Mouse (Mus musculus) spleen, adult 18-20 months (tissue): ENCODE data around the gene Ccdc63.

Experiments used
- DNase-seq, 2 experiments: peaks; one replicate each; pipeline ENCODE4 v3.0.0; 2022; ENCODE audit warnings: mixed read lengths in 2 of 2

Gene Ccdc63

DNA sequence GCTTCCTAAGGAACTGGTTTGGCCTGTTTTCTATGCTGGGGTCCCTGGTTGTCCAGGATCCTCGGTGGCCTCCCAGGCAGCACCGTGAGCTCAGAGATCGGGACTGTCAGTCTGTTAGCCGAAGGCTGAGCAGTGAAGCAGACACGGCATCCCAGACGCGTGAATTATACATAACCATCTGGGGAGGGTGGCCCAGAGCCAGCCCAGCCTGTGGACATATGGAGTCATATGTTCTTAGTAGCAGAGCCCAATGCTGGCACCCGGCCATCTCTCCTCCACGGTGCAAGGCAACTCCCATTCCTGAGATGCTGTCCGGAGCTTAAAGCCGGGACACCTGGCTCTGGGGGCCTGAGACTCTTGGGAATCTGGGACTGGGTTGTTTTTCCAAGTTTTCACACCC lies 59.7 kb downstream of the Ccdc63 start:
- no peak for DNase-seq

GRCm38 (mm10) chr5:122079796-122080195 lies 60.8 kb downstream of the Ccdc63 start:
- DNase-seq: no peak

GRCm38 (mm10) chr5:122077244-122077643 lies 63.4 kb downstream of the Ccdc63 start:
- no peak for DNase-seq

DNA sequence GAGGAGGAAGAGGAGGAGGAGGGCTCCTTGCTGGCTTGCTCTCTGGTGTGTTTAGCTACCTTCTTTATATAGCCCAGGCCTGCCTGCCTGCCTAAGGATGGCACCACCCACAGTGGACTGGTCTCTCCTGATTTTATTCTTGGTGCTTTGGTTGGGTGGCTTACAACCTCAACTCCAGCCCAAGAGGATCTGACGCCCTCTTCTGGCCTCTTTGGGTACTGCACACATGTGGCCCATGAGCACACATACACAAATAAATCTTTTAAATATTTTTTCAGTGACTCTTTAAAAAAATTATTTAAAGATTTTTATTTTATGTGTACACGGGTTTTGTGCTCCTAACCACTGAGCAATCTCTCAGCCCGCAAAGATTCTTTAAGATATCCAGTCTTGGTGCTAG lies 64.9 kb downstream of the Ccdc63 start:
- DNase-seq: no peak

DNA sequence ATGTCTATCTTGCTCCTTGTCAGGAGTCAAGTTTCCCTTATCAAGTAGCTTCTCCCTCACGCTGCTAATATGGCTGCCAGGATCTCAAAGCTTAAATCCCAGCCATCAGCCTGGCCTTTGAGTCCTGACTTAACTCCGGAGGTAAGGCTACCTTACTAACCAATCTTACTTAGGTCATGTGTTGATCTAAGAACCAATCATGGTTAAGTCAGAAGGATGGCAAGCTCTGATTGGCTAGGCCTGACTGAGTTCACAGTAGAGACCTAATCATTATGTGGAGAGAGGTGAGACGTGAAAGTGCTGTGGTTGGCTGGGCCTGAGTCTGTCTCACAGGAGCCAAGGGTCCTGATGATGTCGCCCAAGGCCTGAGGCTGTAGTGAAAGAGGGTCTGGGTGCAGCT lies 68.6 kb downstream of the Ccdc63 start:
- no peak for DNase-seq

DNA sequence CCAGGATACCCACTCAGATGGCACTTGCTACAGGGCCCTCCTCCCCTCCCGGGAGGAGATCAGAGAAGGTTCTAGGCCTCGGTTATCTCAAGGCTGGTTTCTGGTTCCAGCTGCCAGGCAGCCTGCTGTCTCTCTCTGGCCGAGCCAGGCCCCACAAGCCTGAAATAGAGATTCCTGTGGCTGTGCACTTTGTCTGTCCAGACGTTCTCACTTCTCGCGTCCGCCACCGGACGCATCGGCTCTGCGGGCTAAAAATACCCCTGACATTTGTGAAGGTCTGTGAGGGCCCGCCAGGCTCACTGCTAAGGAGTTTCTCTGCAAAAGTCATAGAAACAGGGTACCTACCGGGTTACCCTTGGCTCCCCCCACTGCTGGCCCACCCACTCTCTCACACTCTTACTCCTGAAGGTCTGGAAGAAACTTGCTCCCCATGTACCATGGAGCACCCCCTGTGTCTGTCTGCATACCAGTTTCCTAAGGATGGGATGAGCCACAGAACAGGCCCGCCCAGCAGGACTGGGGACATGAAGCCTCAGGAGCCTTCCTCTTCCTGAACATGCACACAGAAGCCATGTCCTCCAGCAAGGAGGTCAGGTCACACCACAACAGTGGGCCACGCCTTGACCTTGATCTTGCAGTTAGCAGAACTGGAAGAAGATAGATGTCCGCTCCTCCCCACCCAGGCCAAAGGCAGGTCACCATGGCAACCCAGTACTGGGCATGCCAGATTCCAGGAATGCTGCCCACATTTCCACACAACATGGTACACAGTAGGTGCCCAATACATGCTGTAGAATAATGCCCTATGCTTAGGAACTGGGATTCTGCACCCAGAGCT lies 69.4 kb downstream of the Ccdc63 start:
- DNase-seq: no peak

- DNase-seq: no peak
Observed at GRCm38 (mm10) chr5:122068563-122068962, 72.1 kb downstream of the Ccdc63 start.

- DNase-seq: no peak
Observed at GRCm38 (mm10) chr5:122063204-122063933, 77.3 kb downstream of the Ccdc63 start.

DNA sequence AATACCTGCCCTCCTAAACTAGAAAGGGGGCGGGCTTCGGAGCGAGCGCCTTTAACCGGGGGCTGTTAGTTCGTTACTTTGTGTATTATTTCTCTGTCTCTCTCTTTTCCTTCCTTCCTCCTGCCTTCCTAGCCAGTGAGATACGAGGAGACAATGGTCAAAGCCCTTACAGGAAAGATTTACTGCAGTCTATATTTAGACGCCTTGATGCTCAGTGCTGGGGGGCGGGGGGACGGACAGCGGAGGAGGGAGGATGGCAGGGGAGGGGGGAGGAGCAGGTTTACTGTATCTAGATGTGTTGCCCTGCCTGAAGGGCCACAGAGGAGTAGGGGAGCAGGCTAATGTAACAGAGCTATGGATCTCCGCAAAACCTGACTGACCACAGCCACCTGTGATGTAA lies 78.1 kb downstream of the Ccdc63 start:
- DNase-seq: no peak

- no peak for DNase-seq
Observed at GRCm38 (mm10) chr5:122060767-122061333, 79.8 kb downstream of the Ccdc63 start.

- DNase-seq: peak; percentile 12 to 39
Observed at GRCm38 (mm10) chr5:122059060-122060017, 81.3 kb downstream of the Ccdc63 start.
